ENCODE assay signal across 30 mouse cellular contexts in the genomic region with DNA sequence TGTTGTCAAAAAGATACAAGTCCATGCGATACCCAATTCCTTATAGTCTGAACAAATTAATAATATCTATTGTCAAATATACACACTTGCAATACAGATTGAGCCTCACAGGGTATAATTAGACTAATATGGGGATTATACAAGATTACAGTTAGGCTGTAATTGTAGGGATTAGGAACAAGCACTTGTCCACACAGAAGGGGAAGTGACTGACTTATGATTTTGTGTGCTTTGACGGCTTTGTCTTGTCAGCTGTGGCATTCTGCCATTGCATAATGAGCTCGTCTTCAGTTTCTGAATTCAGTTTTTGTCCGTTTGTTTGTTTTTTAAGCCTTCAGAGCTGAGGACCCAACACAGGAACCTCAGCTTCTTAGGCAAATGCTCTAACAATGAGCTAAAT. TPM values are rescaled to one million over a fixed set of nuclear protein-coding genes. Genes with fewer than 3 reads are reported as not detected.
A peak's percentile ranks its signal among the peaks of the same experiment; 100 is the strongest.
DNase-seq lines count a peak whose midpoint lies in the region; ATAC-seq and TF ChIP-seq lines count a peak whose summit lies in the region.
"Had no signal": no experiment of that assay in that cellular context is flagged by ENCODE, and none has a peak within 500 bp of the region (broad histone marks: within the 10 kb centered on the region; RNA-seq: fewer than 3 reads in every experiment).

No protein-coding gene starts in this region.

- TF ChIP-seq EP300 in stomach, postnatal 0 days (optimal IDR thresholded peaks at IDR 0.05): no peak

- no peaks in the 10 kb centered on the region for H3K27me3 ChIP-seq in liver, adult 2 months (ENCODE audit: control insufficient read depth, insufficient read depth, low read length)
- no peaks in the 10 kb centered on the region for H3K27me3 ChIP-seq in liver, embryonic 12.5 days (replicated peaks)
- no peaks in the 10 kb centered on the region for H3K27me3 ChIP-seq in stomach, embryonic 16.5 days (ENCODE audit: control insufficient read depth, insufficient read depth, low read length)
- no peaks in the 10 kb centered on the region for H3K27me3 ChIP-seq in stomach, postnatal 0 days (ENCODE audit: control insufficient read depth, insufficient read depth, low read length)
- no peaks in the 10 kb centered on the region for H3K27me3 ChIP-seq in hindbrain, postnatal 0 days (ENCODE audit: insufficient read depth, low read length)
- H3K27me3 ChIP-seq: embryonic facial prominence, embryonic 13.5 days; forebrain, embryonic 12.5 days; hindbrain, embryonic 15.5 days; limb, embryonic 15.5 days; midbrain, embryonic 13.5 days had no signal

- DNase-seq in liver, adult 2 months (ENCODE audit: extremely low read depth, low read depth, low spot score): peak; percentile 33
- no peak for DNase-seq in stomach, postnatal 0 days (ENCODE audit: low spot score)
- no peak for DNase-seq in hindbrain, postnatal 0 days (ENCODE audit: low spot score)
- no peak for DNase-seq in spleen, postnatal 4 days (ENCODE audit: low spot score in 2 of 2)
- DNase-seq: adrenal gland, adult 2 months; adrenal gland, postnatal 36 days; B cell, adult 2 months; cerebellum, adult 11 months; cerebellum, adult 9-11 months; gastrocnemius, postnatal 25 days; heart, adult 18-20 months; kidney, adult 18-20 months; kidney, postnatal 36 days; layer of hippocampus, postnatal 36 days; lung, postnatal 10 days; right cerebral cortex, postnatal 25 days; thymus, adult 2 months; thymus, postnatal 36 days had no signal

- peaks cover 2% of the 10 kb centered on the region for H3K4me1 ChIP-seq in liver, adult 2 months (ENCODE audit: control insufficient read depth, insufficient read depth, low read length)
- H3K4me1 ChIP-seq in liver, embryonic 12.5 days: peaks cover 14% of the 10 kb centered on the region; the same call in 1 of the 2 replicates
- H3K4me1 ChIP-seq in stomach, embryonic 16.5 days (ENCODE audit: control insufficient read depth, insufficient read depth, low read length): peaks cover 19% of the 10 kb centered on the region
- H3K4me1 ChIP-seq in stomach, postnatal 0 days (replicated peaks; ENCODE audit: control insufficient read depth, insufficient read depth): peaks cover 2% of the 10 kb centered on the region; the same call in 1 of the 2 replicates
- H3K4me1 ChIP-seq in hindbrain, postnatal 0 days (ENCODE audit: insufficient read depth, low read length): no peaks in the 10 kb centered on the region
- H3K4me1 ChIP-seq: forebrain, embryonic 12.5 days; hindbrain, embryonic 15.5 days; limb, embryonic 10.5 days; midbrain, embryonic 13.5 days had no signal

- H3K4me3 ChIP-seq in liver, adult 2 months (ENCODE audit: insufficient read depth, low read depth, low read length): no peak overlapping the region
- no peak overlapping the region for H3K4me3 ChIP-seq in liver, embryonic 12.5 days
- no peak overlapping the region for H3K4me3 ChIP-seq in stomach, embryonic 16.5 days (replicated peaks; ENCODE audit: low read length)
- H3K4me3 ChIP-seq in stomach, postnatal 0 days (ENCODE audit: low read depth, low read length): no peak overlapping the region
- H3K4me3 ChIP-seq in hindbrain, postnatal 0 days (ENCODE audit: low read length): no peak overlapping the region
- H3K4me3 ChIP-seq: embryonic facial prominence, embryonic 13.5 days; erythroblast, embryonic 14.5 days; forebrain, embryonic 12.5 days; hindbrain, embryonic 15.5 days; limb, embryonic 10.5 days; limb, embryonic 15.5 days; midbrain, embryonic 13.5 days had no signal

- H3K36me3 ChIP-seq in liver, adult 2 months (ENCODE audit: control insufficient read depth, insufficient read depth, low read length): peaks cover 30% of the 10 kb centered on the region
- peaks cover 40% of the 10 kb centered on the region for H3K36me3 ChIP-seq in liver, embryonic 12.5 days
- no peaks in the 10 kb centered on the region for H3K36me3 ChIP-seq in stomach, embryonic 16.5 days (ENCODE audit: control insufficient read depth, insufficient read depth, low read length)
- 0 out of 2 replicates have a peak, but pooled peaks cover 2% of the 10 kb centered on the region for H3K36me3 ChIP-seq in stomach, postnatal 0 days (ENCODE audit: control insufficient read depth, insufficient read depth, low read length)
- H3K36me3 ChIP-seq in hindbrain, postnatal 0 days (ENCODE audit: insufficient read depth, low read length): peaks cover 8% of the 10 kb centered on the region

- H3K4me2 ChIP-seq in liver, embryonic 12.5 days: no peak overlapping the region
- no peak overlapping the region for H3K4me2 ChIP-seq in stomach, embryonic 16.5 days (ENCODE audit: low read depth, low read length)
- H3K4me2 ChIP-seq in stomach, postnatal 0 days (replicated peaks; ENCODE audit: low read depth): no peak overlapping the region
- H3K4me2 ChIP-seq in hindbrain, postnatal 0 days (ENCODE audit: low read depth, low read length): no peak overlapping the region
- H3K4me2 ChIP-seq: embryonic facial prominence, embryonic 13.5 days; forebrain, embryonic 12.5 days; heart, embryonic 11.5 days; hindbrain, embryonic 15.5 days; limb, embryonic 15.5 days; midbrain, embryonic 13.5 days had no signal

- H3K79me2 ChIP-seq in liver, adult 2 months (ENCODE audit: control insufficient read depth, insufficient read depth, low read length): peaks cover 8% of the 10 kb centered on the region; the same call in 1 of the 2 replicates

- ATAC-seq in liver, embryonic 12.5 days: no peak
- no peak for ATAC-seq in stomach, embryonic 16.5 days (ENCODE audit: insufficient read depth, low FRiP score)
- no peak for ATAC-seq in stomach, postnatal 0 days (ENCODE audit: low FRiP score, low TSS enrichment)
- ATAC-seq in granulocyte monocyte progenitor cell, adult 5-6 weeks (replicated peaks; ENCODE audit: poor library complexity, severe bottlenecking): peak; percentile 58
- no peak for ATAC-seq in hindbrain, postnatal 0 days
- ATAC-seq: activated CD4-positive, CD25-positive, alpha-beta regulatory T cell, adult 4 months; midbrain, embryonic 13.5 days had no signal

- no peak for TF ChIP-seq CTCF in liver, adult 2 months (IDR thresholded peaks at IDR 0.05; ENCODE audit: low read depth, low read length)
- TF ChIP-seq CTCF in stomach, postnatal 0 days (IDR thresholded peaks at IDR 0.05; ENCODE audit: low read depth): no peak
- TF ChIP-seq CTCF in hindbrain, postnatal 0 days (IDR thresholded peaks at IDR 0.05; ENCODE audit: low read depth): no peak

- H3K9ac ChIP-seq in liver, adult 2 months (ENCODE audit: low read depth, low read length): no peak overlapping the region
- no peak overlapping the region for H3K9ac ChIP-seq in liver, embryonic 12.5 days
- H3K9ac ChIP-seq in stomach, embryonic 16.5 days (ENCODE audit: low read length): no peak overlapping the region
- H3K9ac ChIP-seq in stomach, postnatal 0 days (ENCODE audit: low read length): no peak overlapping the region
- no peak overlapping the region for H3K9ac ChIP-seq in hindbrain, postnatal 0 days (replicated peaks; ENCODE audit: low read length)
- H3K9ac ChIP-seq: embryonic facial prominence, embryonic 13.5 days; forebrain, embryonic 12.5 days; hindbrain, embryonic 15.5 days; limb, embryonic 15.5 days; midbrain, embryonic 13.5 days had no signal

- no peak for TF ChIP-seq POLR2A in liver, adult 2 months (IDR thresholded peaks at IDR 0.05; ENCODE audit: extremely low read depth, insufficient read depth, low read length)

- H3K9me3 ChIP-seq in liver, embryonic 12.5 days (replicated peaks): no peaks in the 10 kb centered on the region
- no peaks in the 10 kb centered on the region for H3K9me3 ChIP-seq in stomach, embryonic 16.5 days (replicated peaks; ENCODE audit: control insufficient read depth, low read length)
- H3K9me3 ChIP-seq in stomach, postnatal 0 days (ENCODE audit: control insufficient read depth, low read length): no peaks in the 10 kb centered on the region
- H3K9me3 ChIP-seq in hindbrain, postnatal 0 days (ENCODE audit: low read length): no peaks in the 10 kb centered on the region
- H3K9me3 ChIP-seq: embryonic facial prominence, embryonic 13.5 days; forebrain, embryonic 12.5 days; hindbrain, embryonic 15.5 days; limb, embryonic 10.5 days; limb, embryonic 15.5 days; midbrain, embryonic 13.5 days had no signal

- WGBS in liver, adult 2 months: 58% methylated on average over 4 of the region's 4 CpGs
- WGBS in liver, embryonic 12.5 days (ENCODE audit: insufficient replicate concordance): 56% methylated on average over 4 of the region's 4 CpGs
- 73% methylated on average over 4 of the region's 4 CpGs for WGBS in stomach, embryonic 16.5 days
- 70% methylated on average over 4 of the region's 4 CpGs for WGBS in stomach, postnatal 0 days
- WGBS in hindbrain, postnatal 0 days: 61% methylated on average over 4 of the region's 4 CpGs

- no peak overlapping the region for H3K27ac ChIP-seq in liver, adult 2 months (replicated peaks; ENCODE audit: insufficient read depth, low read depth, low read length)
- H3K27ac ChIP-seq in liver, embryonic 12.5 days: no peak overlapping the region
- H3K27ac ChIP-seq in stomach, embryonic 16.5 days (ENCODE audit: low read length): 0 out of 2 replicates have a peak overlapping the region, but pooled peaks have one; percentile 2
- H3K27ac ChIP-seq in stomach, postnatal 0 days (replicated peaks): no peak overlapping the region
- H3K27ac ChIP-seq in hindbrain, postnatal 0 days: no peak overlapping the region
- H3K27ac ChIP-seq: embryonic facial prominence, embryonic 13.5 days; forebrain, embryonic 12.5 days; hindbrain, embryonic 15.5 days; limb, embryonic 10.5 days; limb, embryonic 15.5 days; midbrain, embryonic 13.5 days had no signal

RNA-seq across cellular contexts. Expression of a gene that starts 24.7 kb away (rescaled TPM):
- 34.3 and 35.6 TPM in 2 replicates for total RNA-seq in liver, adult 2 months (2014; rRNA removed)
- 76.3 and 123 TPM in 2 replicates for polyA plus RNA-seq in liver, adult 2 months (2012; rRNA removed)
- polyA plus RNA-seq in liver, embryonic 12.5 days (2016; fragmentation: Nextera tagmentation; extraction: Ambion mirVana): 24.7 and 26.1 TPM in 2 replicates
- polyA plus RNA-seq in stomach, embryonic 16.5 days (2015; fragmentation: Nextera tagmentation; extraction: Ambion mirVana): 43.1 and 46.6 TPM in 2 replicates
- polyA plus RNA-seq in stomach, postnatal 0 days (2015; fragmentation: Nextera tagmentation; extraction: Ambion mirVana): 17.4 and 21.8 TPM in 2 replicates
- total RNA-seq in granulocyte monocyte progenitor cell, adult 5-6 weeks (2014; fragmentation: Nextera tagmentation): 165 and 253 TPM in 2 replicates
- total RNA-seq in granulocyte monocyte progenitor cell, adult 5-6 weeks (2017): 159 and 178 TPM in 2 replicates
- 35.4 and 44.0 TPM in 2 replicates for total RNA-seq in hindbrain, postnatal 0 days (2014; rRNA removed)
- polyA plus RNA-seq in hindbrain, postnatal 0 days (2015; fragmentation: Nextera tagmentation; extraction: Ambion mirVana): 16.8 and 17.3 TPM in 2 replicates

RNA-seq across cellular contexts. Expression of a gene that starts 30.4 kb away (rescaled TPM):
- total RNA-seq in liver, adult 2 months (2014; rRNA removed): 197 and 213 TPM in 2 replicates
- 266 and 295 TPM in 2 replicates for polyA plus RNA-seq in liver, adult 2 months (2012; rRNA removed)
- 197 and 218 TPM in 2 replicates for polyA plus RNA-seq in liver, embryonic 12.5 days (2016; fragmentation: Nextera tagmentation; extraction: Ambion mirVana)
- 271 and 298 TPM in 2 replicates for polyA plus RNA-seq in stomach, embryonic 16.5 days (2015; fragmentation: Nextera tagmentation; extraction: Ambion mirVana)
- 277 and 284 TPM in 2 replicates for polyA plus RNA-seq in stomach, postnatal 0 days (2015; fragmentation: Nextera tagmentation; extraction: Ambion mirVana)
- total RNA-seq in granulocyte monocyte progenitor cell, adult 5-6 weeks (2014; fragmentation: Nextera tagmentation): 157 and 158 TPM in 2 replicates
- total RNA-seq in granulocyte monocyte progenitor cell, adult 5-6 weeks (2017): 89.0 and 91.9 TPM in 2 replicates
- 212 and 221 TPM in 2 replicates for total RNA-seq in hindbrain, postnatal 0 days (2014; rRNA removed)
- 366 and 367 TPM in 2 replicates for polyA plus RNA-seq in hindbrain, postnatal 0 days (2015; fragmentation: Nextera tagmentation; extraction: Ambion mirVana)

RNA-seq across cellular contexts. Expression of a gene that starts 30.6 kb away (rescaled TPM):
- total RNA-seq in liver, adult 2 months (2014; rRNA removed): 11.9 and 26.0 TPM in 2 replicates
- polyA plus RNA-seq in liver, adult 2 months (2012; rRNA removed): 56.7 and 62.0 TPM in 2 replicates
- 25.5 and 26.7 TPM in 2 replicates for polyA plus RNA-seq in liver, embryonic 12.5 days (2016; fragmentation: Nextera tagmentation; extraction: Ambion mirVana)
- 42.2 and 44.4 TPM in 2 replicates for polyA plus RNA-seq in stomach, embryonic 16.5 days (2015; fragmentation: Nextera tagmentation; extraction: Ambion mirVana)
- polyA plus RNA-seq in stomach, postnatal 0 days (2015; fragmentation: Nextera tagmentation; extraction: Ambion mirVana): 21.2 and 24.2 TPM in 2 replicates
- 30.2 and 50.6 TPM in 2 replicates for total RNA-seq in granulocyte monocyte progenitor cell, adult 5-6 weeks (2014; fragmentation: Nextera tagmentation)
- total RNA-seq in granulocyte monocyte progenitor cell, adult 5-6 weeks (2017): 32.7 and 37.2 TPM in 2 replicates
- 57.3 and 68.9 TPM in 2 replicates for total RNA-seq in hindbrain, postnatal 0 days (2014; rRNA removed)
- polyA plus RNA-seq in hindbrain, postnatal 0 days (2015; fragmentation: Nextera tagmentation; extraction: Ambion mirVana): 53.9 and 57.3 TPM in 2 replicates

RNA-seq across cellular contexts. Expression of a gene that starts 47.4 kb away (rescaled TPM):
- 2.9 and 3.3 TPM in 2 replicates for total RNA-seq in liver, adult 2 months (2014; rRNA removed)
- 1.9 and 4.0 TPM in 2 replicates for polyA plus RNA-seq in liver, adult 2 months (2012; rRNA removed)
- polyA plus RNA-seq in liver, embryonic 12.5 days (2016; fragmentation: Nextera tagmentation; extraction: Ambion mirVana): 1.8 and 1.9 TPM in 2 replicates
- polyA plus RNA-seq in stomach, embryonic 16.5 days (2015; fragmentation: Nextera tagmentation; extraction: Ambion mirVana): 3.5 and 4.9 TPM in 2 replicates
- 1.8 and 2.2 TPM in 2 replicates for polyA plus RNA-seq in stomach, postnatal 0 days (2015; fragmentation: Nextera tagmentation; extraction: Ambion mirVana)
- total RNA-seq in granulocyte monocyte progenitor cell, adult 5-6 weeks (2014; fragmentation: Nextera tagmentation): 5.9 and 8.4 TPM in 2 replicates
- total RNA-seq in granulocyte monocyte progenitor cell, adult 5-6 weeks (2017): 8.4 and 14.1 TPM in 2 replicates
- 2.2 and 3.0 TPM in 2 replicates for total RNA-seq in hindbrain, postnatal 0 days (2014; rRNA removed)
- 3.5 and 4.3 TPM in 2 replicates for polyA plus RNA-seq in hindbrain, postnatal 0 days (2015; fragmentation: Nextera tagmentation; extraction: Ambion mirVana)
- polyA plus RNA-seq: erythroblast, embryonic 14.5 days had no signal

RNA-seq across cellular contexts. Expression of a gene that starts 52.8 kb away (rescaled TPM):
- total RNA-seq in liver, adult 2 months (2014; rRNA removed): 41.1 and 41.5 TPM in 2 replicates
- 68.9 and 102 TPM in 2 replicates for polyA plus RNA-seq in liver, adult 2 months (2012; rRNA removed)
- polyA plus RNA-seq in liver, embryonic 12.5 days (2016; fragmentation: Nextera tagmentation; extraction: Ambion mirVana): 14.3 and 15.3 TPM in 2 replicates
- 25.6 and 29.9 TPM in 2 replicates for polyA plus RNA-seq in stomach, embryonic 16.5 days (2015; fragmentation: Nextera tagmentation; extraction: Ambion mirVana)
- polyA plus RNA-seq in stomach, postnatal 0 days (2015; fragmentation: Nextera tagmentation; extraction: Ambion mirVana): 17.4 and 19.7 TPM in 2 replicates
- total RNA-seq in granulocyte monocyte progenitor cell, adult 5-6 weeks (2014; fragmentation: Nextera tagmentation): 162 and 191 TPM in 2 replicates
- 205 and 220 TPM in 2 replicates for total RNA-seq in granulocyte monocyte progenitor cell, adult 5-6 weeks (2017)
- total RNA-seq in hindbrain, postnatal 0 days (2014; rRNA removed): 12.8 and 19.9 TPM in 2 replicates
- 15.3 and 16.3 TPM in 2 replicates for polyA plus RNA-seq in hindbrain, postnatal 0 days (2015; fragmentation: Nextera tagmentation; extraction: Ambion mirVana)
